Mouse (Mus musculus) heart, adult 2 months (tissue): ENCODE measurements at regions not wholly inside any gene's neighbourhood (a gene's known extent, or its start where the extent isn't known, plus 50 kb on each side); places are given as distances from the start of the nearest gene placed in this dataset.

ENCODE experiments used
- CTCF ChIP-seq: fragments of 200-600 bp; IDR thresholded peaks from 2 replicates; pipeline ENCODE4 v1.8.1; 2022; ENCODE audit warnings: antibody characterized with exemption, mild to moderate bottlenecking, moderate library complexity
- EP300 ChIP-seq: fragments of 200-500 bp; IDR thresholded peaks from 2 replicates; pipeline ENCODE4 v1.6.1; 2011; ENCODE audit warnings: low read depth, low read length, control low read depth; ENCODE audit not compliant: insufficient read depth
- POLR2A ChIP-seq: fragments of 200-500 bp; IDR thresholded peaks from 2 replicates; pipeline ENCODE4 v1.6.1; 2011; ENCODE audit warnings: mild to moderate bottlenecking, low read depth, low read length, control low read depth; ENCODE audit not compliant: insufficient read depth

- TF ChIP-seq POLR2A (no peak), CTCF (no peak), EP300 (no peak)
Measured at GRCm38 (mm10) chr14:105708691-105709090, 187.9 kb downstream of the Spry2 start.
